Mouse (Mus musculus): ENCODE measurements at regions not wholly inside any gene's neighbourhood (a gene's known extent, or its start where the extent isn't known, plus 50 kb on each side); places are given as distances from the start of the nearest gene placed in this dataset.

DNA sequence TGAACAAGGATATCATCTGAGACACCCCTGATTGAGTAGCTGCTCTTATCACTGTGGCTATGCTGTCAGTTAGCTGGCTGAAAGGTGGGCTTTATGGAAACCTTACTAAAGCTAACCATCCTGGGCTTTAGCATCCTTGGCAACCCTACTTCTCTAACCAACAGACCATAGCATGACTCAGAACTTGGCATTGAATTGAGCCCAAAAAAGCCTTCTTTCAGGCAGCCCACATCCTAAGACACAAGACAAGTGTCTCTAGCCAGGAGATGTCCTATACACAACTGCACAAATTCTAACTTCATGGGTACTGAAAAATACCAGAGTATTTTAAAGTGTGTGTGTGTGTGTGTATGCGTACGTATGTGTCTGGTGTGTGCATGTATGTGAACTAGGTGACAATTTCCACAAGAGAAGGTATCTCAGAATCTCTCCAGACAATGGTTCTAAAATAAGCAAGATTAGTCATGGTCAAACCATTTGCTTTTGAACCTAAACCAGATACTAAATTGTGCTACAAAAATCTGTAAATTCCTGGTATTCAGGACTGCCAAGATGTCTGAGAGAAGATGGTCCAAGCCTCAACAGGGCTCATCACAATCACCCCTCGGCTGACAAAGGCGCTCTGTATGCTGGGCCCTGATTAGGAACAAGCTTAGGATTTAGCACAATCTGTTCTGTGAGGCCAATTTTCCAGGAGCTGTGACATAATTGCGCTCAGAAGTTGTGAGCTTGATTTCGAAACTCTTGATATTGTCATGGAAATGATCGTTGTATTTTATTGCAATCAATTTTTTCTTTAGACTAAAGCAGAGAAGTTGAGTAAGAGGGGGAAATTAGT, 126.2 kb downstream of the Cpeb2 start:
- no peak for TF ChIP-seq SMC3 (IDR thresholded peaks at IDR 0.05; ENCODE audit: low read depth, low read length)
- TF ChIP-seq TCF12 (IDR thresholded peaks at IDR 0.05; ENCODE audit: low read depth, low read length) = no peak
- TF ChIP-seq ELF1 (IDR thresholded peaks at IDR 0.05; ENCODE audit: low read depth, low read length) = no peak
- TF ChIP-seq MAFK (IDR thresholded peaks at IDR 0.05; ENCODE audit: insufficient replicate concordance, low read length) = no peak
- no peak for TF ChIP-seq NRF1 (IDR thresholded peaks at IDR 0.05; ENCODE audit: low read depth, low read length)
- TF ChIP-seq EP300 (IDR thresholded peaks at IDR 0.05; ENCODE audit: low read length) = no peak
- no peak for TF ChIP-seq CTCF (conservative IDR thresholded peaks at IDR 0.05 in 1 of 2, IDR thresholded peaks at IDR 0.05 in 1 of 2; ENCODE audit: low read depth in 2 of 2, low read length in 2 of 2)
- no peak for TF ChIP-seq USF1 (IDR thresholded peaks at IDR 0.05; ENCODE audit: low read depth, low read length)
- TF ChIP-seq MAX (IDR thresholded peaks at IDR 0.05; ENCODE audit: low read length) = no peak
- TF ChIP-seq POLR2A (IDR thresholded peaks at IDR 0.05; ENCODE audit: low read depth, low read length) = no peak
- no peak for TF ChIP-seq USF2 (conservative IDR thresholded peaks at IDR 0.05; ENCODE audit: low read depth, low read length)
- no peak for TF ChIP-seq UBTF (IDR thresholded peaks at IDR 0.05; ENCODE audit: low read depth, low read length)
- no peak for TF ChIP-seq GABPA (IDR thresholded peaks at IDR 0.05; ENCODE audit: insufficient replicate concordance, low read depth, low read length)
- no peak for TF ChIP-seq MYC (IDR thresholded peaks at IDR 0.05; ENCODE audit: low read depth, low read length)
